Mouse (Mus musculus) ZHBTc4 (cell line): Measurements from ENCODE around the gene Edn2.

Experiments
- DNase-seq: peaks from one replicate; pipeline ENCODE4 v3.0.0-alpha.2; 2011; ENCODE audit warnings: low read depth, low spot score

Edn2 gene

GRCm38 (mm10) chr4:120153736-120154135 lies 7.3 kb upstream of the Edn2 start:
- no peak for DNase-seq

- DNase-seq, result peak; percentile 65
Observed at GRCm38 (mm10) chr4:120158714-120159310, 2.2 kb upstream of the Edn2 start.

- no peak for DNase-seq
Observed at GRCm38 (mm10) chr4:120162586-120162985, 1.6 kb downstream of the Edn2 start.

GRCm38 (mm10) chr4:120163242-120163641 lies 2.2 kb downstream of the Edn2 start:
- peak; percentile 45 for DNase-seq

GRCm38 (mm10) chr4:120164316-120164715 lies 3.3 kb downstream of the Edn2 start:
- DNase-seq, result no peak

GRCm38 (mm10) chr4:120167778-120168177 lies 6.8 kb downstream of the Edn2 start:
- DNase-seq, result no peak

GRCm38 (mm10) chr4:120168346-120168745 lies 7.3 kb downstream of the Edn2 start:
- DNase-seq, result no peak

GRCm38 (mm10) chr4:120170387-120170936 lies 9.5 kb downstream of the Edn2 start:
- DNase-seq, result no peak

GRCm38 (mm10) chr4:120172050-120172684 lies 11.2 kb downstream of the Edn2 start:
- DNase-seq, result peak; percentile 13

GRCm38 (mm10) chr4:120179123-120179522 lies 18.1 kb downstream of the Edn2 start:
- no peak for DNase-seq

GRCm38 (mm10) chr4:120180535-120180934 lies 19.5 kb downstream of the Edn2 start:
- no peak for DNase-seq

GRCm38 (mm10) chr4:120184374-120184991 lies 23.5 kb downstream of the Edn2 start:
- DNase-seq, result peak; percentile 32

GRCm38 (mm10) chr4:120186441-120186840 lies 25.4 kb downstream of the Edn2 start:
- peak; percentile 45 for DNase-seq

- DNase-seq, result peak; percentile 83
Observed at GRCm38 (mm10) chr4:120186934-120187333, 25.9 kb downstream of the Edn2 start.

GRCm38 (mm10) chr4:120188204-120188603 lies 27.2 kb downstream of the Edn2 start:
- DNase-seq, result no peak

- no peak for DNase-seq
Observed at GRCm38 (mm10) chr4:120188651-120189161, 27.7 kb downstream of the Edn2 start.

GRCm38 (mm10) chr4:120189941-120190340 lies 28.9 kb downstream of the Edn2 start:
- DNase-seq, result no peak

GRCm38 (mm10) chr4:120191987-120192386 lies 31.0 kb downstream of the Edn2 start:
- DNase-seq, result no peak

GRCm38 (mm10) chr4:120194026-120194425 lies 33.0 kb downstream of the Edn2 start:
- DNase-seq, result no peak

GRCm38 (mm10) chr4:120194965-120195364 lies 34.0 kb downstream of the Edn2 start:
- no peak for DNase-seq

GRCm38 (mm10) chr4:120199184-120199885 lies 38.3 kb downstream of the Edn2 start:
- DNase-seq, result no peak
